Mouse (Mus musculus): ENCODE measurements around the gene Tspan18.

DNA sequence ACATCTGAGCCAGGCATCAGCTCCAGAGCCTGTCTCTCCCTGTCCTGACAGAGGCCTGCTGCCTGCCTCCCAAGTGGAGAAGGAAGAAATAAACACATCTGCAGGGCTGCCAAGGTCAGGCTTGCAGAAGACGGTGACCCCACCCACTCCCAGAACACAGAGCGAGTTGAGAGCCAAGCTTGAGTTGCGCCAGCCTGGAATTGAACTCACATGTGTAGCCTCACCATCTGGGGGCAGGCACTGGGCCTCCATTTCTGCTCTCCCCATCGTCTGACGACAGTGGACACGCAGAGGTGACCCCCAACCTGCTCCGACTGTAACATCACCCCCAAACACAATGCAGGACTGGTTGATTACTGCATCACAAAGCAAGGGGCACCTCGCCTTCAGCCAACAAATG lies 12.4 kb downstream of the Tspan18 start:
- TF ChIP-seq CTCF (IDR thresholded peaks at IDR 0.05; ENCODE audit: low read depth) (no peak), EP300 (IDR thresholded peaks at IDR 0.05; ENCODE audit: low read depth) (no peak)

Measured in liver, embryonic 14.5 days (tissue).